Mouse (Mus musculus): ENCODE measurements around the gene Gdf7.
A peak's percentile ranks its signal among the peaks of the same experiment; 100 is the strongest.

Gene Gdf7

DNA sequence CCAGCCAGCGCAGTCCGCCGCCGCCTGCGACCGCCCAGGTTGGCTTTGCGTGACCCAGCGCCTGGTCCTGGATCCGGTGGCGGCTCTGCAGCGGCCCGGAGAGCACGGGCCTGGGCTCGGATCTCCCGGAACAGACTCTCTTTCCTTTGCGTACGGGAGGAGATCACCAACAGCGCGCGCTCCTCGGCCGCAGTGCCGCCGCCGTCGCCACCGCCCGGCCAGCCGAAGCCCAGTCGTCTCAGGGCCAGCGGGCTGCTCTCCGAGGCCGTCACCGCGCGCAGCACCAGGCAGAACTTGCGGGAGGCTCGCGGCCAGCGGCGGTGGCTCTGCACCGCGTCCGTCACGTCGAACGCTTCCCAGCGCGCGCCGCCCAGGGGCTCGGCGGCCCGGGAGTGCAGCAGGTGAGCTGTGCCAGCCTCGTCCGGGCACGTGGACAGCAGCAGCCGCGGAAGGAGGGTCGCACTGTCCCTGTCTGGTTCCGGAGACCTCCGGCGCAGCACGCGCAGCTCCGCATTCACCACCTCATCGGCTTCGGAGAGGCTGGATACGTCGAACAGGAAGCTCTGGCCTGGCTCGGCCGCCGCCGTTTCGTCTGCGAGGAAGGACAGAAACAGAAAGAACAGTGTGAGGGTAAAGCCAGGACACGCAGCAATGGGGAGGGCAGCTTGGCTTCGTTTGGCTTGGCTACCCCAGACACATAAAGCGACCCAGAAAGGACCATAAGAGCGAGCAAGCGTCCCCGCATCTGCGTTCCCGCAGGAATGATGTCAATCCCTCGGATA, 3.2 kb downstream of the Gdf7 start:
- DNase-seq (ENCODE audit: low read depth, low spot score): no peak

DNA sequence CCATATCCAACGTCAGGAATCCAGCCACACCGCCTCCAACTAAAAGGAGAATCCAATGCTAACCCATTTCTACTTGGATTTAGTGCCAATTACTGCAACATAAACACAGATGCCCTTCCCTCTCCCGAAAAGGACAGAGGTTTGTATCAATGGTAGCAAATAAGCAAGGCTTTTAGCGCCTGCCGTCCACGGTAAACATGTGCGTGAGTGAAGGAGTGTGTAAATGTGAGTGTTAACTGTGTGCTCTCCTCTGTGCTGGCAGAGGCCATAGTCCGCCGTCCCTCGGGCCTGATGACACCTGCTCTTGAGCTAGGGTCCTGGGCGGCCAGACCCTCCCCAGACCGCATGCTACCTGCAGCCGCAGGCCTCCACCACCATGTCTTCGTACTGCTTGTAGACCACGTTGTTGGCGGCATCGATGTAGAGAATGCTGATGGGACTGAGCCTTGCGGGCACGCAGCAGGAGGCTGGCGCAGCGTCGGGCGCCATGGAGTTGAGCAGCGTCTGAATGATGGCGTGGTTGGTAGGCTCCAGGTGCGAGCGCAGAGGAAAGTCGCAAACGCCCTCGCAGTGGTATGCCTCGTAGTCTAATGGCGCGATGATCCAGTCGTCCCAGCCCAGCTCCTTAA, 4.1 kb downstream of the Gdf7 start:
- no peak for DNase-seq (ENCODE audit: low read depth, low spot score)

DNA sequence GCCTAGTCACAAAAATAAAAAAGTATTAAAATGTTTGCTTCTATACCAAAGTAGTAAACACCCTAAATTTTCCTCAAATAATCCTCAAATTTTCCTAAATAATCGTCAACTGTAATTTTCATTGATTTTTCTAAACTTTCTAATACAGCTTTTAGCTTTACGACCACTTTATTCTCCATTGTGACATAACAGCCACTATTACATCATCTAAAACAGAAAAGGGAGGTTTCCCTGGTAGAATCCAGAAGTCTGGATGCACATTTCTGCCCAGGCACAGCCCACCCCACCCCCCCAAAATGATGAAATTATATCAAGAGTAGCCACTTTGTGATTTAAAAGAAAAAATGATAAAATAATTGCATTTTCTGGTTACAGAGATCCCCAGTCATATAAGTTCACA, 5.6 kb downstream of the Gdf7 start:
- DNase-seq (ENCODE audit: low read depth, low spot score): no peak

DNA sequence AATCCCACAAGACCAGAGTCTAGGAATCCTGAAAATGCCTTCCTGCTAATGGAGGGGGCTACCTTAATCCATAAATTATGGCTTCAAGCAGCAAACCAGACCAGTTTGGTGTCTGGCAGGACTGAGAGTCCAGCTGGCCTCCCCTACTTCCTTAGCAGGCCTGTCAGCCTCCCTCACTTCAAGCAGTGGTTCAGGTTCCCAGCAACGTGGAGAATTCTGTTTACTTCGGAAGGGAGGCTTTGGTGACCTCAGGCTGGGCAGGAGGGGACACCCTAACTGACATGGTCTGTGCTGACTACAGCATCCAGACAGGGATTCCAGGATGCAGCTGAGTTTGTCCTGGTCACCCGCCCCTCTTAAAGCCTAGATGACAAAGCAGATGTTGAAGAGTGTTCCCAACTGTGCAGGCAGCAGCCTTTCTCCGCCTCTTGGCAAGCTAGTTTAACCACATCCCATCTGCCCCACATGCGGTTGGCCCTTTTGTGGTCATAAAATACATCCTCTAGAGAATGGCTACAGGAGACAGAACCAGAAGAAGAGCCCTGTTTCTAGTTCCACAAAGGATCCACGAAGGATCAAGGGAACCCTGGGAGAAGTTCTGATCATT, 6.3 kb downstream of the Gdf7 start:
- no peak for DNase-seq (ENCODE audit: low read depth, low spot score)

DNA sequence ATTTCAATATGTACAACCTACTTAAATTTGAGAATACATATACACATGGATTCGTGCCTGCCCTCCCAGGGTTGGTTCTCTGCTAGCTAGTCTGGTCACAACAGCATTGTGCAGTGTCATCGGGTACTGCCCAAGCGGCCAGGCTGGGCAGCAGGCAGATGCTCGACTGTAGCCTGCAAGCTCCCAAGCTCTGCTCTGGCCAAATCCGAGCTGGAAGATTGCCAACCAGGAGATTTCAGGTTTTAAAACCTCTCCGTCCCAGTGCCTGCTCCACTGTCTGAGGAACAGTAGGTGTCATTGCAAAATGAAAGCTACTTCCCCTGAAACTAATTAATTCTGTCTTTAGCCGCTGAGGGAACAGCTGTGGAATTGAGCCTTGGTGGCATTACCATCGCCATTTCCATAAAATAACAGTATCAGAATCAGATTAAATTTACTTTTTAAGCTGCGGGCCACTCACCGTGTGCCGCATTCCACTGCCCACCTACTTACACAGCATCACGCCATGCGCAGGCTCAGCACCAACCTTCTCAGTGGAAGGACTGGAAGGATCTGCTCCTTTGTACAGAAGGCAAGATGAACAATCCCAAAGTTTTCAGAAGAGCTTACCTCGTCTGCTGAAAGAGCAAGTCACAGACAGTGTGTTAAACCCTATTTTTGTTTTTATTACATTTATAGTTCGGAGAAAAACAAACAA, 10.4 kb downstream of the Gdf7 start:
- DNase-seq (ENCODE audit: low read depth, low spot score): peak; percentile 80

DNA sequence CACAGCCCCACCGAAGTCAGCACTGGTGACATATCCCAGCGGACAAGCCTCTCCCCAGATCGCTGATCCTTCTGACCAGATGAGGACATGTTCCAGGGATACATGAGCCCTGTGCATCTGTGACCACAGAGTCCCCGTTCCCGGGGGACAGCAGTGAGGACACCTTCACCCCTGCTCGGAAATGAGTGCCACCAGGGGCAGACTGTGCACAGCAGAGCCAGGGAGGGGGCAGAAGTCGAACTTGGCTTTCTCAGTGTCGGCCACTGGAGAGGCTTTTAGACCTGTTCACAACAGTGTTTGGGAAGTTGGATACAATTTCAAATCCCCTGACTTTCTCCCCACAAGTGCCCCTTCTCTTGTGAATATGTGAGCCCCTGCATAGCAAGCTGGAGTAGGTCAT, 12.3 kb downstream of the Gdf7 start:
- no peak for DNase-seq (ENCODE audit: low read depth, low spot score)

DNA sequence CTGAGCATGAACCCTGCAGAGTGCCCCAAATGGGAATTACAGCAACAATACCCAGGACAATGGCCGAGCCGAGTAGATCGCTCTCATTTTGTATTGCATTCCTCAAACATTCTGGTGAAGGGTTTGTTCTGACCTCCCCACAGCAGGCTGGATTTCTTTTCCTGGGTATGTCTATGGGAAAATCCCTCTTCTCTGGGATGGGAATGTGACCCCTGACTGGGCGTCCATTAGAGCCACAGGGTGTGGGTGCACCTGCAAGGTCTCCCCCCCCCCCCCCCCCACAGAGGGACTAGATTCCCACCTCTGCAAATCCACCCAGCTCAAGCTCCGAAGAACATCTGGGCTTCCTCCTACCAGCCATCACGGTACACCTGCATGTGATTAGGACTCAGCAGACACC, 12.7 kb downstream of the Gdf7 start:
- no peak for DNase-seq (ENCODE audit: low read depth, low spot score)

DNA sequence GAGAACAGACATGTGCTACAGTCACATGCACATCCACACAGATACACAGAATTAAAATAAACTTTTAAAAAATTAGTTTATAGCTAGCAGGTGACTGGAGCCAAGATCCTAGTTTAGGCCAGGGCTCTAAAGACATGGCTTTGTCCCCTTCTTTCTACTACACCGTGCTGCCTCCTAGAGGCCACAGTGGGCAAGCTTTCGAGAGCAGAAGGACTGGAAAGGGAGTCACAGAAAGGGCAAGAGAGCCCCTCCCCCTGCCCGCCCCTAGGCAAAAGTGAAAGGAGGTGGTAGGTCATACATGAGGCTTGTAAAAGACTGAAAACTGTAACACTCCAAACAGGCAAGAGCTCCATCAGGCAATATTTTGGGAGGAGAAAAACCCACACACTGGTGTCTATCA, 13.8 kb downstream of the Gdf7 start:
- DNase-seq (ENCODE audit: low read depth, low spot score): no peak

DNA sequence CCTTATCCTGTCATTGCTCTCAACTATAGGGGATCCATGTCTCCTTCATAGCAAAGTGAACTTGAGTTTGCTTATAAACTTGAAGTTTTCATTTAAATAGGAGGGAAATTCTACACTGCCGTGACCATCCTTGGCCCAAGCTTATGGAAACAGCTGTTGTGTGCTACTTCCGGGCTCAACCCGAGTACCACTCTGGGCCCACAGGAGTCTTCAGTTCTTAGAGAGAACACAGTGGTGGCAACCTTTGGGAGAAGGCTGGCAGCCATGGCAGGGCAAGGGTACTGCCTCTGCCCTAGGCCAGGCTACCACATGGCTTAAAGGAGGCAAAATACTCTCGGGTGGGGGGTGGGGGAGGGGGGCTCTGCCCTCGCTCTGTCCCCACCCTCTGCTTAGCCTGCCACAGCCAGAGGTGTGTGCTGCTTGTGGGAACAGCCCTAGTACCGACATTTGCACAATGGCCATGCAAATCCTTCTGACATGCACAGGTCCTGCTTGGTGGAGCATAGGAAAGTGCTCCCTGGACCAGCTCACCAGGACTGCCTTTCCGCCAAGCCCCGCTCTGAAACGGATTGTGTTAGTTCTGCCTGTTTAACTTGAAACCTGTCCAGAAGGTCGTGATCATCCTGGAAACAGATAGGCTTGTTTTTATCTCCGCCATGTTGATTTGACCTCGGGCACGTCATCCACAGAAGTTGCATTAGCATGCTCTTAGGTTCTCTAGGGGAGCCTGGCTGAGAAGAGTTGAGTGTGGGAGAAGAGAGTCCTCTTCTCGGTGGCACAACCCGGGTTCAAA, 20.3 kb downstream of the Gdf7 start:
- no peak for DNase-seq (ENCODE audit: low read depth, low spot score)

DNA sequence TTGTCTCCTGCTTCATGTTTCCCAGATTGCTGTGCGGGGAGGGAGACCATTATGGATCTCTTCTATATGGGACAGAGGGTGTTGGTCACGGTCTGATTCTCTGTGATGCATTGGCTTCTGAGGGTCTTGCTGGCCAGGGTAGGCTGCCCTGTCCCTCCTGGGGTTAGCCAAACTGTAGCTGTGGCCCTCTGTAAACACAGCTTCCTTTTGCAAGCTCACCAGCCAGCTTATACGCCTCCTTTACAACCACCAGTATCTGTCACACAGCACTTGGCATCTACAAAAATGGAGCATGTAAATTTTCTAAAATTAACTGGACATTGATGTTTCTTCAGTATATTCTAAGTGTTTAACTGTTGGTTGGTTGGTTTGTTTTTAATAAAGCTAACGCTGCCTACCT, 26.3 kb downstream of the Gdf7 start:
- DNase-seq (ENCODE audit: low read depth, low spot score): no peak

DNA sequence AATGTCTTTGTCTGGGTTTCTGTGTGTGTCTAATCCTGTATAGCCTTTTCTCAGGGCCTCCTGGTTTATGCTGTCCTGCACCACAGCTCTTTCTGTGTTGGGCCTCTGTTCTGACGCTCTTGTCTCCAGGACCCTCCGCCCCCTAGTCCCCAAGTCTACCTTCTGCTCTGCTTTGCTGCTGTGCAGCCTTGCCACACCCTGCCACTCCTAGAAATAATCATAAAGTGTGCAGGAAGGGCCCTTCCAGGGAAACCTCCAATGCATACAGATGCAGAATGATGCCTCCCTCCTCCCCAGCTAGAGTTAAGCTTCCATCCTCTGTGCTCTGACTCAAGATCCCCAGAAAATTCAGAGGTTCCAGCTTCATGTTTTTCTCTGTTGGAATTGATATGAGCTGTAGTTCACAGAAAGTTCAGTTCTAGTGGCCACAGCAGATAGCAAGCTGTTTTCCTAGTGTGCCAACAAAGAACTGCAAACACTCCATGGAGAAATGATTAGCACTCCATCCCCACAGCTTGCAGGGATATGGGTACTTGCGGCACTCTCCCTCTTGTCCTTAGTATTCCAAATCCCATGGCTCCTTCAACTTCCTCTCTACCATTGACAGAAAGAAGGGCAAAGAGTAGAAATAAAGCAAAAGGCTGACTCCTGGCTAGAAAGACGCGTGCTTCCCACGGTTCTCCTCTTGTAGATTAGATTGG, 28.1 kb downstream of the Gdf7 start:
- no peak for DNase-seq (ENCODE audit: low read depth, low spot score)

DNA sequence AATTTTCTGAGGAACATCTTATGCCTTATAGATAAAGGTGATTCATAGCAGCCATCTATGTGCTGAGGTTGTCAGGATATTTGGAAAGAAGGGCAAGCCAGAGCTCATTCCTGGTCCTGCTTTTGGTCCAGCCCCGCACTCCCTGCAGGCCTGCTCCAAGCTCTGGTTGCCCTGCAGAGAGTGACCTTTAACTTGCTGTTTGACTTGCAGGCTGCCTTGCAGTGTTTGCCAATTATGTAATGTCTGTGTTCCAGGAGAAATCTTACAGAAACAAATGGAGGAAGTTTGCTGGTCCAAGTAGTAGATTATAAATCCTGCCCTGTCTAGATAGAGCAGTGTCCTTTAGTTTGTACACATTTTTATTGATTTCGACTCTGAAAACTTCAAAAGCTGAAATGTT, 30.3 kb downstream of the Gdf7 start:
- no peak for DNase-seq (ENCODE audit: low read depth, low spot score)

DNA sequence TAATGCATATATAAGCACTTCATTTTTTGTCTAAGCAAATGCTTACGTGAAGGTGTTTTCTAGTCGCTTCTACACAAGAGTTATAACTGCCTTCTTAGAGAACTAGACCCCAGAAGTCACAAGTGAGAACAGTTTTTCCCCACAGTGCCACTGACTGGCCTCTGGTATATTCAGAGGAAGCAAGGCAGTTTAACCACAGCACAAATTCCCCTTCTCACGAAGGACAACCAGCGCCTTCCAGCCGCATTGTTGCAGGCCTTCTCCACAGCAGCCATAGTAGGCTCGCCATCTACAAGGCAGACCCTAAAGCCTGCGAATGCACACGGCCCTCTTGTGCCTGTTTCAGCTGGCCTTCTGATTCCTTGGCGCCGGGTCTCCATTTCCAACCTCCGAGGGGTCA, 32.1 kb downstream of the Gdf7 start:
- no peak for DNase-seq (ENCODE audit: low read depth, low spot score)

DNA sequence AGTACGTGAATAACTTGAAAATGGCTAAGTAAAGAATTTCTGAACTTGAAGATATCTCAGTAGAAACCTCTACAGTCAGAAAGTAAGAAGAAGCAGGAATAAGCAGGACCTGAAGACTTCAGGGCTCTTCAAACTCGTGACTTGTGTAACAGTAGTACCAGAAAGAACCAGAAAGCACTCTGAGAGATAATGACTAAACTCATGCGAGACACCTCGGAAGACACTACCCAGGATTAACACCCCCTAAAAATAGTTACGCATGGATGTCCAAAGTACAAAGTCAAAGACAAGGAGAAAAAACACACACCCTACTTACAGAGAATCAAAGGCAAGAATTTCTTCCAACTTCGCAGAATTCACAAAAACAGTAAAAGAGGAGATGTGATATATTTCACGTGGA, 35.4 kb downstream of the Gdf7 start:
- DNase-seq (ENCODE audit: low read depth, low spot score): no peak

DNA sequence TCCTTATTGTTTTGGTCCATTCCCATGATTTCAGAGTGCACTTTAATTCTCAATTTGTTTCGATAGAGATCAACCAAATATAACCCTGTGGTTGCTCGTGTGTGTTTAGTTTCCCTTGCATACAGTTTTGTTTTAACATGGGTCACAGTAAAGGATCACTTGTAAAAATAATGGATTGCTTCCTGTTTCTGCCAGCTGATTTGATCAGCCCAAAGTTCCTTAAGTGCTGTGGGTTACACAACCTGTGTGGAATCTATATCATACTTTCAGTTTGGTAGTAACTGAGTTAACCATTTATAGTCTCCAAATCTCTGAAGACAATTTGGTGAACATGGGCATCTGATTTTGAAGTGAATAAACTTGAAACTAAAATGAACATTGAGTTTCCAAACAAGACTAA, 41.5 kb downstream of the Gdf7 start:
- DNase-seq (ENCODE audit: low read depth, low spot score): no peak

Measured in retina, postnatal 7 days (tissue).